Mouse (Mus musculus): ENCODE measurements around the gene Itk. TPM values are rescaled to one million over a fixed set of nuclear protein-coding genes. Genes with fewer than 3 reads are reported as not detected.

Gene Itk
- polyA plus RNA-seq, 1 experiment from 2014 or later: not detected

Other genes with a start within 250 kb of the Itk start
- gene Nipal4, start 223.0 kb downstream of the Itk start, polyA plus RNA-seq (2016; fragmentation: Nextera tagmentation; extraction: Ambion mirVana): 0.72 and 0.90 TPM in 2 replicates
- gene Fndc9, start 154.0 kb downstream of the Itk start, polyA plus RNA-seq (2016; fragmentation: Nextera tagmentation; extraction: Ambion mirVana): 1.1 TPM in 2 replicates
- gene Cyfip2, start 76.7 kb downstream of the Itk start, polyA plus RNA-seq (2016; fragmentation: Nextera tagmentation; extraction: Ambion mirVana): 65.1 and 68.3 TPM in 2 replicates
- not detected in 2 replicates for gene Fam71b, start 7.0 kb upstream of the Itk start, polyA plus RNA-seq (2016; fragmentation: Nextera tagmentation; extraction: Ambion mirVana)
- 79.3 and 85.9 TPM in 2 replicates for gene Med7, start 47.4 kb upstream of the Itk start, polyA plus RNA-seq (2016; fragmentation: Nextera tagmentation; extraction: Ambion mirVana)
- gene Havcr2, start 65.4 kb upstream of the Itk start, polyA plus RNA-seq (2016; fragmentation: Nextera tagmentation; extraction: Ambion mirVana): 0.14 and 0.35 TPM in 2 replicates
- not detected in 2 replicates for gene Gm12169, start 134.7 kb upstream of the Itk start, polyA plus RNA-seq (2016; fragmentation: Nextera tagmentation; extraction: Ambion mirVana)
- not detected in 2 replicates for gene BC053393, start 182.0 kb upstream of the Itk start, polyA plus RNA-seq (2016; fragmentation: Nextera tagmentation; extraction: Ambion mirVana)
- not detected in 2 replicates for gene Dppa1, start 239.7 kb upstream of the Itk start, polyA plus RNA-seq (2016; fragmentation: Nextera tagmentation; extraction: Ambion mirVana)